Mouse (Mus musculus) cerebellum, adult 2 months (tissue): ENCODE data around the gene Matn4. TPM values are rescaled to one million over a fixed set of nuclear protein-coding genes. Genes with fewer than 3 reads are reported as not detected.
"Not testable (repeated sequence)": the region's sequence is repeated elsewhere in the genome, so short reads cannot be mapped to it uniquely, and the experiment has no call there.

Experiments used
- DNase-seq, 2 experiments: peaks; one replicate each; pipeline ENCODE4 v3.0.0; 2021
- H3K27ac ChIP-seq: fragments of 200-500 bp; 2 replicates; pipeline ENCODE4 v1.5.1; 2012; ENCODE audit warnings: low read length, control low read depth, inconsistent platforms; ENCODE audit not compliant: insufficient read depth
- H3K27me3 ChIP-seq: fragments of 200-500 bp; 2 replicates; pipeline ENCODE4 v1.6.1; 2012; ENCODE audit warnings: inconsistent platforms, mild to moderate bottlenecking, low read length, moderate library complexity; ENCODE audit not compliant: control insufficient read depth, insufficient read depth
- H3K4me1 ChIP-seq: fragments of 200-500 bp; 2 replicates; pipeline ENCODE4 v1.6.1; 2011; ENCODE audit warnings: low read length; ENCODE audit not compliant: control insufficient read depth, insufficient read depth
- H3K4me3 ChIP-seq: fragments of 200-500 bp; replicated peaks from 2 replicates; pipeline ENCODE3; 2011; ENCODE audit warnings: mild to moderate bottlenecking, low read depth, low read length, control low read depth; ENCODE audit not compliant: insufficient read depth
- CTCF ChIP-seq: fragments of 200-500 bp; IDR thresholded peaks from 2 replicates; pipeline ENCODE4 v1.5.1; 2011; ENCODE audit warnings: low read depth, mild to moderate bottlenecking, control low read depth, low read length, moderate library complexity, borderline replicate concordance; ENCODE audit not compliant: insufficient read depth
- POLR2A ChIP-seq: fragments of 200-500 bp; IDR thresholded peaks from 2 replicates; pipeline ENCODE4 v1.6.1; 2011; ENCODE audit warnings: low read length, control low read depth, borderline replicate concordance; ENCODE audit not compliant: insufficient read depth
- WGBS: fragments of 180-500 bp; shearing (Covaris S2); methylation state at CpG from one replicate; pipeline ENCODE4 v1.1.7; 2018; 5-methylcytosine and 5-hydroxymethylcytosine counted together
- polyA plus RNA-seq: library from polyadenylated mRNA; depleted of rRNA; stranded (reverse); fragments of >200 nt; gene quantifications from 2 replicates; pipeline ENCODE4 v1.2.3, GENCODE M21; 2012; rRNA removed

The Matn4 gene
- polyA plus RNA-seq, 1 experiment, result 5.9 TPM

DNA sequence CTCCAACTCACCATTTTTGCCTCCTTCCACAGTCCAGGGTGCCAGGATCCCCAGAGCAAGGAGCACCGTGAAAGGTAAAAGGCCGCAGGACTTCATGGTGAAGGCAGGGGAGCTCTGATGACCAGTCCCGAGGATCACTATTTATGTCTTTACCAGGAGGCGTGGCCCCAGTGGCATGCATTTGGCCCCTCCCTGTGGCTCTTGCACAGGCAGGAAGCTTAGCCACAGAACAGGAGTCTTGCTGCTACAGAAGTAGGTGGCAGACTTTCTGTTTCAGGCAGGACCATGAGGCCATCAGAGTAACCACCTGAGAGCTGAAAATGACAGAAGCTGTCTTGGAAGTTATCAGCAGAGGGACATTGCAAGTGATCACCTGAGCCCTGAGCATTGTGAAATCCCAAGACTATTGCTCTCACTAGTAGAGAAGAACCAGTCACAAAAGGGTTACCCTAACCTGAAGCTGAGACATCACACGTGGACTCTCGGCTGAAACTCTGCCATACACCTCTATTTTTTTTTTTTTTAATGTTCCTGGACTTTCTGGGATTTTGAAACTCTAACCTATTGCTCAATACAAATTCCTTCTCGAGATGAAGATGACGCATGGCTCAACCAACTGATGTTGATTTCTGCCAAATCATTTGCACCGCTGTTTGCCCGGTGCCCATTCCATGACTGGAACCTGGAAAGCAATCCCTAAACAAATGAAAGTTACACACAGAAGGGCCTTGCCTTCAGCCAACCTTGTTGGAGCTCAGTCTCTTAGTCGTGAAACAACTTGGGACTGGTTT, 48.6 kb downstream of the Matn4 start:
- no peak overlapping the region for H3K27ac ChIP-seq
- H3K4me3 ChIP-seq, result no peak overlapping the region
- H3K4me1 ChIP-seq, result no peaks in the 10 kb centered on the region
- TF ChIP-seq CTCF (no peak), POLR2A (no peak)
- H3K27me3 ChIP-seq, result no peaks in the 10 kb centered on the region; the same call in 1 of the 2 replicates
- DNase-seq, result no peak
- 78% methylated on average over 11 of the region's 11 CpGs for WGBS

DNA sequence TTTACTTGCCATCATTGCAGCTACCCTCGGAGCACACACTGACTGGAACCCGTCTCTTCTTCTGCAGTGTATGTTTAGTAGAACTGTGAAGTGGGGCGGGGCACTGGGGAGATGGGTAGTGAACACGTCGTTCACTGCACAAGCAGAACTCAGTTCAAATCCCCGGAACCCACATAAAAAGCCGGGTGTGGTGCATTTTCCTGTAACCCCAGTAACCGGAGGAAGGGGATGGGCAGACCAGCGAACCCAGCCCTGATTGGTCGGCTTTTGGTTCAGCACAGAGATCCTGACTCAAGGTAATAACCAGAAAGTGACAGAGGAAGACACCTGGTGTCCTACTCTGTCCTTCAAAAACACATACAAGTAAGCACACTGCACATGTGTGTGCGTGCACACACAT, 51.6 kb downstream of the Matn4 start:
- DNase-seq, result no peak
- H3K4me1 ChIP-seq, result no peaks in the 10 kb centered on the region
- H3K27me3 ChIP-seq, result no peaks in the 10 kb centered on the region
- no peak overlapping the region for H3K27ac ChIP-seq
- TF ChIP-seq POLR2A (no peak), CTCF (no peak)
- 84% methylated on average over 11 of the region's 11 CpGs for WGBS
- no peak overlapping the region for H3K4me3 ChIP-seq

DNA sequence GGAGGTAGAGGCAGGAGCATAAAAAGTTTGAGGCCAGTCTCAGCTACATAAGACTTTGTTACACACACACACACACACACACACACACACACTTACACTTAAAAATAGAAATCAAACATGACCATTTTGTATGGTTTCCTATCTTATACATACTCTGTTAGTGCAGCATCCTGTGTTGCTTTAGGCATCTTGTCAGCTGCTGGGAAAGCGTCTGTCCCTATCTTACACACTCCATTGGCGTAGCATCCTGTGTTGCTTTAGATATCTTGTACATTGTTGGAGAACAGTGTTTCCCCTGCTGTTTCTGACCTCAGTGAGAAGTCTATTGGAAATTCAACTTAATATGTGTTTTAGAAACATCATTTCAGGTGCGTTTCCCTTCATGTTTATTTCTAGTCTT, 52.3 kb downstream of the Matn4 start:
- 90% methylated on average over 3 of the region's 3 CpGs for WGBS
- no peaks in the 10 kb centered on the region for H3K4me1 ChIP-seq
- no peak overlapping the region for H3K27ac ChIP-seq
- no peaks in the 10 kb centered on the region for H3K27me3 ChIP-seq
- DNase-seq, result no peak
- TF ChIP-seq CTCF (no peak), POLR2A (no peak)
- no peak overlapping the region for H3K4me3 ChIP-seq

DNA sequence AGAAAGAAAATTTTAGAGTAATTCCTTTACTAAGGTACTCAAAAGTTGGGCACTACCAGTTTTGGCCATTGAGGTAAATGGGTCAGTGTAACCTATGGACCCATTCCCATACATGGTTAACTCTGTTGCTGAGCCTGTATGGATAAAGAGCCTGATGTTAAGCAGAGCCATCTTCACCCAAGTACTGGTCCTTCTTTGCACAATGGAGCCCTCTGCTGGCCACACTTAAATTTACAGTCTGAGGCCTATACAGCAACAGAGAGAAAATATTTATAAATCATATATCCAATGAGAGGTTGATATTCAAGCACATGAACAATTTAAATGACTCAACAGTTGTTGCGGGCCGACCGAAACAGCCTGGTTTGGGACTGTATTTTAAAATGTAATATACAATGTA, 56.0 kb downstream of the Matn4 start:
- Histone ChIP-seq H3K4me3 (no peak overlapping the region), H3K27ac (no peak overlapping the region), H3K4me1 (no peaks in the 10 kb centered on the region), H3K27me3 (no peaks in the 10 kb centered on the region)
- 95% methylated on average over 3 of the region's 3 CpGs for WGBS
- TF ChIP-seq CTCF (peak; percentile 21; the same call in 1 of the 2 replicates), POLR2A (no peak)
- peak in 1 of 2 experiments; percentile 16 for DNase-seq

DNA sequence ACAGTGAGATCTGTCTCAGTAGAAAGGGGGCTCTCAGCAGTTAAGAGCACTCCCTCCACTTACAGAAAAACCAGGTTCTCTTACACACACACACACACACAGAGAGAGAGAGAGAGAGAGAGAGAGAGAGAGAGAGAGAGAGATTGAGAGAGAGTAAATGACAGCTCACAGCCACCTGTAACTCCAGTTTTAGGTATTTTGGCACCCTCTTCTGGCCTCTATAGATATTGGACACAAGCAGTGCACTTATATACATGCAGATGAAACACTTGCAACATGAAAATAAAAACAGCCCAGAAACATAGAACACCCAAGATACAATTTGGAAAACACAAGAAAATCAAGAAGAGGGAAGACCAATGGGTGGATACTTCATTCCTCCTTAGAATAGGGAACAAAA, 57.3 kb downstream of the Matn4 start:
- H3K27ac ChIP-seq, H3K4me3 ChIP-seq, H3K27me3 ChIP-seq, H3K4me1 ChIP-seq, DNase-seq: not testable (repeated sequence)

DNA sequence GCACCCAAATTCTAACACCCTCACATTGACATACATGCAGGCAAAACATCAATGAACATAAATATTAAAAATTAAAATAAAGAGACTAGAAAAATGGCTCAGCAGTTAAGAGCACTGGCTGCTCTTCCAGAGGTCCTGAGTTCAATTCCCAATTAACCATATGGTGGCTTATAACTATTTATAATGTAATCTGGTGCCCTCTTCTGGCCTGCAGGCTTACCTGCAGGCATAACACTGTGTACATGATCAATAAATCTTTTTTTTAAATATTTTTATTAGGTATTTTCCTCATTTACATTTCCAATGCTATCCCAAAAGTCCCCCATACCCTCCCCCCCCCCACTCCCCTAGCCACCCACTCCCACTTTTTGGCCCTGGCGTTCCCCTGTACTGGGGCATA, 61.2 kb downstream of the Matn4 start:
- not testable (repeated sequence) for H3K27ac ChIP-seq, DNase-seq, H3K4me1 ChIP-seq, H3K27me3 ChIP-seq, H3K4me3 ChIP-seq
- WGBS, result 74% methylated on average over 1 of the region's 1 CpGs

Other genes with a start within 250 kb of the Matn4 start
- 2.3 TPM in 2 replicates for gene Kcns1, start 234.0 kb downstream of the Matn4 start, polyA plus RNA-seq
- not detected in 2 replicates for gene Wfdc5, start 222.4 kb downstream of the Matn4 start, polyA plus RNA-seq
- 0.15 TPM in 1 of 2 replicates, not detected in the other for gene Wfdc12, start 214.6 kb downstream of the Matn4 start, polyA plus RNA-seq
- gene Wfdc15a, start 205.0 kb downstream of the Matn4 start, polyA plus RNA-seq, result not detected in 2 replicates
- gene Wfdc15b, start 183.5 kb downstream of the Matn4 start, polyA plus RNA-seq, result not detected in 2 replicates
- gene Svs2, start 166.7 kb downstream of the Matn4 start, polyA plus RNA-seq, result not detected in 2 replicates
- not detected in 2 replicates for gene Svs3b, start 148.5 kb downstream of the Matn4 start, polyA plus RNA-seq
- gene Svs4, start 126.7 kb downstream of the Matn4 start, polyA plus RNA-seq, result not detected in 2 replicates
- not detected in 2 replicates for gene Svs3a, start 115.9 kb downstream of the Matn4 start, polyA plus RNA-seq
- not detected in 2 replicates for gene Svs6, start 88.4 kb downstream of the Matn4 start, polyA plus RNA-seq
- gene Svs5, start 72.4 kb downstream of the Matn4 start, polyA plus RNA-seq, result 0.20 TPM in 1 of 2 replicates, not detected in the other
- gene Slpi, start 16.1 kb downstream of the Matn4 start, polyA plus RNA-seq, result 0.80 TPM in 1 of 2 replicates, not detected in the other
- gene Rbpjl, start 2.0 kb downstream of the Matn4 start, polyA plus RNA-seq, result 0.34 and 0.36 TPM in 2 replicates
- gene Sdc4, start 38.7 kb upstream of the Matn4 start, polyA plus RNA-seq, result 65.7 and 69.5 TPM in 2 replicates
- gene Sys1, start 51.8 kb upstream of the Matn4 start, polyA plus RNA-seq, result 73.7 and 75.4 TPM in 2 replicates
- 16.7 and 21.0 TPM in 2 replicates for gene Gm20458, start 55.8 kb upstream of the Matn4 start, polyA plus RNA-seq
- not detected in 2 replicates for gene Trp53tg5, start 68.6 kb upstream of the Matn4 start, polyA plus RNA-seq
- 428 and 462 TPM in 2 replicates for gene Dbndd2, start 80.9 kb upstream of the Matn4 start, polyA plus RNA-seq
- gene Pigt, start 92.4 kb upstream of the Matn4 start, polyA plus RNA-seq, result 103 and 109 TPM in 2 replicates
- 0.87 and 2.1 TPM in 2 replicates for gene Wfdc2, start 157.3 kb upstream of the Matn4 start, polyA plus RNA-seq
- gene Spint3, start 168.3 kb upstream of the Matn4 start, polyA plus RNA-seq, result not detected in 2 replicates
- gene Wfdc6a, start 180.3 kb upstream of the Matn4 start, polyA plus RNA-seq, result 0.24 TPM in 1 of 2 replicates, not detected in the other
- gene Eppin, start 188.4 kb upstream of the Matn4 start, polyA plus RNA-seq, result not detected in 2 replicates
- gene Wfdc6b, start 208.4 kb upstream of the Matn4 start, polyA plus RNA-seq, result 0.11 and 0.20 TPM in 2 replicates
- gene Wfdc8, start 208.5 kb upstream of the Matn4 start, polyA plus RNA-seq, result 0.06 TPM in 1 of 2 replicates, not detected in the other
- gene Wfdc16, start 233.6 kb upstream of the Matn4 start, polyA plus RNA-seq, result not detected in 2 replicates